Mouse (Mus musculus): Measurements from ENCODE around the gene Psat1.

Gene Psat1

GRCm38 (mm10) chr19:15946663-15947062 lies 474 bp downstream of the Psat1 start:
- no peak for TF ChIP-seq GATA4 (IDR thresholded peaks at IDR 0.05; ENCODE audit: insufficient replicate concordance, low read length)

DNA sequence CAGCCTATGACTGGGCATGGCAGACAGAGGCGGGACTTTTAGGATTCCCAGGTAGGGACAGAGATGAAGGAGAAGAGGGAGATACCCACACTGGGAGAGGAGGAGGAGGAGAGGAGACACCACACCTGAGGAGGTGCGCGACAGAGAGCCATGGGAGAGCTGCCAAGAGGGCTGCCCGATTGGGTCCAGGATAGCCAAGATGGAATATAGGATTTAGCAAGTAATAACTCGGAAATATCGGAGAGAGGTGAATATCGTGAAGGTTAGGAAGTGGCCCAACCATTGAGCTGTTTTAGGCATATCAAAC lies 4.1 kb downstream of the Psat1 start:
- no peak for TF ChIP-seq GATA4 (IDR thresholded peaks at IDR 0.05; ENCODE audit: insufficient replicate concordance, low read length)

- TF ChIP-seq GATA4 (IDR thresholded peaks at IDR 0.05; ENCODE audit: insufficient replicate concordance, low read length): no peak
Observed at GRCm38 (mm10) chr19:15942421-15943116, 4.6 kb downstream of the Psat1 start.

- no peak for TF ChIP-seq GATA4 (IDR thresholded peaks at IDR 0.05; ENCODE audit: insufficient replicate concordance, low read length)
Observed at GRCm38 (mm10) chr19:15941399-15941798, 5.7 kb downstream of the Psat1 start.

DNA sequence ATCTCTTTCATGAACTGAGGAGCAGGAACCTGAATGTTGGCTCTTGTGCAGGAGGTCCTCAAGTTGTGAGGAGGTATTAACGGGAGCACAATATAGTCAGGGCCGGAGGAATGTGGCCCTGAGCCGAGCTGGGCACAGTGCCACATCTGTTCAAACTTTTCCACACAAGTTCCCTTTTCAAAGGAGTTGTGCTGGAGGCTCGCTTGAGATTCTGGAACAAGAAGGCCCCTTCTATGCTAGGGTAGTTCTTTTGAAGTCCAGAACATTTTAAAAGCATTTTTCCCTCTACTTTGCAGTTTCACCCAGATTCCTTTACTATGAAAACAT lies 21.5 kb downstream of the Psat1 start:
- no peak for TF ChIP-seq GATA4 (IDR thresholded peaks at IDR 0.05; ENCODE audit: insufficient replicate concordance, low read length)

DNA sequence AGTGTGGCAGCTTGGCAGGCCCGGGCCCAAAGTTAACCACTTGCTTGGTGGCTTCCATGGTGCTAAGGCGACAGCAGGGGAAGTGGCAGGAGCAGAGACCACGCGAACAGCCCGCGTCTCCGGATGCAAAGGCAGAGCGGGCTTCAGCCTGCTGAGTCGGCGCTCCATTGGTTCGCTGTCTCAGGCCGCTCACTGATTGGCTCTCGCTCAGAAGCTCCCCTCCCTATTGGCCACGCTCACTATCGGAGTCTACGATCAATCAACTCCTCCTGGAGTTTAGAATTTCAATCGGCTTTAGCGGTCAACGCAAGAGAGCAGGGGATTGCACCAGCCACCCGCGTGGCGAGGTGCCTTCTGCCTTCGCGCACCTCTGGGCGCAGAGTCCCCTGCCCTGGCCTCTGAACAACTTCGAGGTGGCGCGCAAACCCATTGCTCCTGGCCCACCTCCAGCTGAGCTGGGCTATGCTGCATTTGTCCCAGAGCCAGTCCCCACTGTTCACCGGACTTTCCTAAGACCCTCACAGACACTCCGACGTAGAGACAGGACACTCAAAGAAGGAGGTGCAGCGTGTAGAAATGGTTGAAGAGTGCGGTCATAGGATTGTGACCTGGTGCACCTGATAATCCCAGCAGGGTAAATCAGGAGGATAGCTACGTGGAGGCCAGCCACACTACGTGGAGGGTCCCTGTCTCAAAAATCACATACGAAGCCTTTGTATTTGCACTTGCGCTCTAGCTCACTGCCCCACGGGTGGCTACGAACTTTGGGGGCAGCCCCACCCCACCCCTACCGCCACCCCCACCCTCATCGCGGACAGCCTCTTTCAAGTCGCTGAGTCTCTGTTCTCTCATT lies 22.0 kb downstream of the Psat1 start:
- peak; percentile 77; the same call in 1 of the 2 replicates for TF ChIP-seq GATA4 (IDR thresholded peaks at IDR 0.05; ENCODE audit: insufficient replicate concordance, low read length)

DNA sequence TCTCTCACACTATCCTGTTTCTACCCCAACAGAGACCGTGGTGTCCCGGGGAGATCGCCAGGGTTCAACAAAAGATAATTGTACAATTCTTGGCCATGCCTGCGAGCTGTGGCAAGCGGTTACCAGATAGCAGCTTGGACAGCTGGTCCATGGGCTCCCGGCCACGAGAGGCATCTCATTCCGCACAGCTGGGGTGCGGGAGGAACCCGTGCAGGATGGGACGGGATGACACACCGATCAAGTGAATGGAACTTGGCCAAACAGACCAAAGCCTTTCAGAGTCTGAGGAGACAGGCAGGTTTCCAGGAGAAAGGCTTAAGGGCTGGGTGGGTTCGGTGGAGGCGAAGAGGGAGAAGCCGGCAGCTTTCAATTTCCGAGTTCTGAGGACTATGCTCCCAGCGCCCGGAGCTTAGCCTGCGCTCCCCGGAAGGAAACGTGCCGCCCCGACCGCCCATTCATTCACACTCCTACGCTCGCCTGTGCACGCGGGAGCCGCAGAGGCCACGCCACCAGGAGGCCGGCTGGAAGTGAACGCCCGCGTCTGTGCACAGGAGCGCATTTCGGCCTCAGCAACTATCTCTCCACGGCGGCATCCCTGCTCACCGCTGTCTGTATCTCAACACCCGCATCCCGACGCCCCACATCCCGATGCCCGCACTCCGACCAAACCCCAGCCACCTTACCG lies 22.8 kb downstream of the Psat1 start:
- no peak for TF ChIP-seq GATA4 (IDR thresholded peaks at IDR 0.05; ENCODE audit: insufficient replicate concordance, low read length)

DNA sequence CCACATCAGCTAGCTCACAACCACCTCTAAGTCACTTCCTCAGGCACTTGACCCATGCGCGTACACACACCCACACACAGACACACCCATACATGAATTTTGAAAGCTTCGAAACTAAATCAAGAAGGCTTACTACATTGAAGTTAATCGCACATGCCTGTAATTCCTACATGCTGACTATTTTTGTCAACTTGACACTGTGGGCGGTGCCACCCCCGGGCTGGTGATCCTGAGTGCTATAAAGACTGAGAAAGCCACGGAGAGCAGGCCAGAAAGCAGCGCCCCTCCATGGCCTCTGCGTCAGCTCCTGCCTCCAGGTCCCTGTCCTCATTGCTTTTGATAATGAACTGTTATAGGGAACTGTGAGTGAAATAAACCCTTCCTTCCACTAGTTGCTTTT lies 23.7 kb downstream of the Psat1 start:
- no peak for TF ChIP-seq GATA4 (IDR thresholded peaks at IDR 0.05; ENCODE audit: insufficient replicate concordance, low read length)

DNA sequence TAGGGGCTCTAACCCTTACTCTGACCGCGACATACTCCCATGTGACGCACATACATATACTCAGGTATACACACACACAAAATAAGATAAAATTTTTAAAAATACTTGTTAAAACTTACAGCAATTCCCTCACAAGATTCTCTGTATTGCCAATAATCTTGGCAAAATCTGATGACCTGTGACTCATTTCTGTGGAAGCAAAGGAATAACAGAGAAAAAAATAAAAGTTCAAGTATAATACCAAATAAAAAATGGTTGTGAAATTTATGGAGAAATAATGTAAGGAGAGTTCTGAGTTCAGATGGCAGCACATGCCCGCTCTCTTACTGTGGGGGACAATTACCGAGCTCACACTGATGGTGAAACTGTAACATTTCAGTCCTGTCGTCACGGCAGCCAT lies 27.8 kb downstream of the Psat1 start:
- no peak for TF ChIP-seq GATA4 (IDR thresholded peaks at IDR 0.05; ENCODE audit: insufficient replicate concordance, low read length)

GRCm38 (mm10) chr19:15918111-15918510 lies 29.0 kb downstream of the Psat1 start:
- TF ChIP-seq GATA4 (IDR thresholded peaks at IDR 0.05; ENCODE audit: insufficient replicate concordance, low read length): no peak

- TF ChIP-seq GATA4 (IDR thresholded peaks at IDR 0.05; ENCODE audit: insufficient replicate concordance, low read length): no peak
Observed at GRCm38 (mm10) chr19:15913249-15913997, 33.7 kb downstream of the Psat1 start.

DNA sequence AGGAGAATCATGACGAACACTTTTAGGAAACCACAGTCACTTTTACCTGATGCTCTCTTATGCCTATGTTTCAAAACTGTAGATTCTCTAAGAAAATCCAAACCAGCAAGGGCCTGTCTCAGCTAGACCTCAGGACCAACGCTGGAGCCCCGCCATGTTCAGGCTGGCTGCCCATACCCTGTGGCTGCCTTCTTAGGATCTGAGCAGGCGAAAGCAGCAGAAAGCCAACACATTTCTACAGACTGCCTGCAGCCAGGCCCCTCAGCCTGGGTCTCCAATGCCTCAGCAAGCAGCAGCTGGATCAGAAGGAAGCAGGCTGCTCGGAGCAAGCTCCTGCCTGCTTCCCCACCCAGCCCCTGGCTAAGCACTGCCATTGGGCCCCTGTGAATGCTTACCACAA lies 35.7 kb downstream of the Psat1 start:
- no peak for TF ChIP-seq GATA4 (IDR thresholded peaks at IDR 0.05; ENCODE audit: insufficient replicate concordance, low read length)

GRCm38 (mm10) chr19:15910987-15911386 lies 36.1 kb downstream of the Psat1 start:
- TF ChIP-seq GATA4 (IDR thresholded peaks at IDR 0.05; ENCODE audit: insufficient replicate concordance, low read length): no peak

DNA sequence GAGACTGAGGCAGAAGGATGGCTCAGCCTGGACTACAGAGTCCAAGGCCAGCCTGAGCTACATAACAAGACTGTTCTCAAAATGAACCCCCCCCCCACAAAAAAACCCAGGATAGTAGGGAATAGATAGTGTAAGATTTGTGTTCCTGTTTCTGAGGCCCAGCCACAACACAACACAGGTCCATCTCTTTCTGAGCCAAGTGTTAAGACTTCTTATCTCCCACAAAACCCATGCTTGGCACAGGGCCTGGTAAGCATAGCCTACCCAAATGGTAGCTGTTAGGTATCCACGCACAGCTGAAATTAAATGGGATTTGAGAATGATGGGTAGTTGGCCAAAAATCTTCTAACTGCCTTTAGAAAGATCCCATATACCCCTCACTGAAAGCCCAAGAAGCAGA lies 36.6 kb downstream of the Psat1 start:
- TF ChIP-seq GATA4 (IDR thresholded peaks at IDR 0.05; ENCODE audit: insufficient replicate concordance, low read length): no peak

DNA sequence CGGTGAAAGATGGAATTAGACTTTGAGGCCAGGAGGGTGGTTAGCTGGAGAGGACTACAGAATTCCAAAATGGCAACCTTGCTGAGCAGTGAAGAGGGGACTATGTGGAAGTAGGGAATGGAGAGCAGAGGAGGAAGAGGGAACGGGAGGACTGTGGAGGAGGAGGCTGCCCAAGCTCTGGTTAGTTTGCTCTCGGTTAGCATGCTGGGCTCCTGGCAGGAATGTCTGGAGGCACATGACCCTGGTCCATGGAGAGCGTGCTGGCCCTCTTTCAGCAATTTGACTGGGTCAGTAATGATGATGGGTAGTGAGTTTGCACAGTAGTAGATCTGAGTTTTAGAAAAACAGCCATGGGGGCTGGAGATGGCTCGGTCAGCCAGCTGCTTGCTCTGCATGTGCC lies 39.1 kb downstream of the Psat1 start:
- no peak for TF ChIP-seq GATA4 (IDR thresholded peaks at IDR 0.05; ENCODE audit: insufficient replicate concordance, low read length)

Measured in liver, adult (tissue).